Mouse (Mus musculus) ovary, adult 18-20 months (tissue): ENCODE measurements at regions not wholly inside any gene's neighbourhood (a gene's known extent, or its start where the extent isn't known, plus 50 kb on each side); places are given as distances from the start of the nearest gene placed in this dataset.

Experiments used
- DNase-seq: peaks from one replicate; pipeline ENCODE4 v3.0.0; 2022; ENCODE audit warnings: low spot score, mixed read lengths

DNA sequence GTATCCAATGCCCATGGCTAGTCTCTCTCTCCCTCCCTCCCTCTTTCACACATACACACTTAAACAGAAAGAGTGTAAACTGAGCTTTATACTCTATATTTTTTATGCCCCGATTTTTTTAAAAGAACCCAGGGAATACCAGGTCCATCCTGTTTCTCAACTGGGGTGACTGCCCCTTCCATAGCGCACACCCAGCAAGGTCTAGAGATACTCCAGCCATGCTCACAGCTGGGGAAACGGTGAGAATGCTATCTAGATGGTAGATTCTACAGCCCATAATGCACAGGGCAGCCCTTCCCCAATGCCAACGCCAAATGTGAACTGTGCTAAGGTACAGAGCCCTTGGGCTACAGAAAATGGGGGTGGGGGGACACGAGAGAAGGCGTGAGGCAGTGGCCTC, 51.2 kb upstream of the Tln2 start:
- no peak for DNase-seq

DNA sequence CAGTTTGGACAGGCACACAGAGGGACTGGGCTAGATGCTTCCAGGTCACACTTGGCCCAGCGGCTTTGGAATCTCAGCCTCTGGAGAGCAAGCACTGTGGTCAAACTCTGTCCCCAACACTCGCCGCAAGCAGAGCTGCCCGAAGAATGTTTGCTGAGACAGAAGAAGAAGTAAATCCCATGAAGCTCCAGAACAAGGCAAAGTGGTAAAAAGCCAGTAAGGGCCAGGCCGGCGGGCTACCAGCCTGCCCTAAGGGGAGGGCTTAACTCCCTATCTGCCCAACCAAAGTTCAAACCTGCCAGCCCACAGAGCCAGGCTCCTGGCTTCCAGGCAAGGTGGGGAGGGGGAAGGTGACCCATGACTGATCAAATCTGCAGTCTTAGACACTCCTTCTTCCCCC, 52.2 kb upstream of the Tln2 start:
- DNase-seq, result no peak

DNA sequence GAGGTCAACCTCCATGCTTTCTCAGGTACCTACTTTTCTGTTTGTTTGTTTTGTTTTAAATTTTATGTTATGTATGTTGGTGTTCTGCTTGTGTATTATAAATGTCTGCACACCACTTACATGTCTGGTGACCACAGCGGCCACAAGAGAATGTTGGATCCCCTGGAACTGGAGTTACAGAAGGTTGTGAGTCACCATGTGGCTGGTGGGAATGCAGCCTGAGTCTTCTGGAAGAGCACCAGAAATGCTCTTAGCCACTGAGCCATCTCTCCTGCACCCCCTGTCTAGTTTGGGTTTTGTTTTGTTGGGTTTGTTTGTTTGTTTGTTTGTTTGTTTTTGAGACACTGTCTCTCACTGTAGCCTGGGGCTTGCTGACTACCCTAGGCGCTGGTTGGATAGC, 52.6 kb upstream of the Tln2 start:
- DNase-seq, result no peak

DNA sequence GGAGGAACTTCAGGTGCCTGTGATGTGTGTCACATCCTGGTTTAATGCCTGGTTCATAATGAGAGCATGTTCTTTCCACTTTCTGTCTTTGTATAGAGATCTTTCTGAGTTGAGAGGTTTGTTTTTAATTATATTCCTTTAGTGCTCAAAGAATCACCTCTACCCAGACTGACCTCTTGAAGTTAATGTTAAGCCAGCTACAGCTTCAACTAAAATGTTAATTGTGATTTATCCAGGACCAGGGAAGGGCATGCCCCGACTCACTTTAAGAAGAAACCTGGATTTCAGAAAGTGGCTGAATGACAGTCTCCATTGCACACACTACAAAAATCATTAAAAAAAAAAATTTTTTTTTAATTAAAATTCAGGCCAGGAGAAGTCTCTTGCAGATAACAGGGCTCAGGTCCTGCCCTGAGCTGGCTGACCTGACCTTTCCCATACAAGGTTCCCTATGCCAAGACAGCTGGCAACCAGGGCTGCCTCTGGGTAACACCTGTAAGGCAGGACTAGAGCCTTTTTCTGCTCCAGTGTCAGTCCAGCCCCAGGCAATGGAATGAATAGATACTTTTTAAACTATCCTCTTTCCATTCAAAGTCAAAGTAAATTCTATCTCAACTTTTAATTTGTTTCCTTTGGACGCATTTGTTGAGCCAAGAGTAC, 54.7 kb upstream of the Tln2 start:
- no peak for DNase-seq

DNA sequence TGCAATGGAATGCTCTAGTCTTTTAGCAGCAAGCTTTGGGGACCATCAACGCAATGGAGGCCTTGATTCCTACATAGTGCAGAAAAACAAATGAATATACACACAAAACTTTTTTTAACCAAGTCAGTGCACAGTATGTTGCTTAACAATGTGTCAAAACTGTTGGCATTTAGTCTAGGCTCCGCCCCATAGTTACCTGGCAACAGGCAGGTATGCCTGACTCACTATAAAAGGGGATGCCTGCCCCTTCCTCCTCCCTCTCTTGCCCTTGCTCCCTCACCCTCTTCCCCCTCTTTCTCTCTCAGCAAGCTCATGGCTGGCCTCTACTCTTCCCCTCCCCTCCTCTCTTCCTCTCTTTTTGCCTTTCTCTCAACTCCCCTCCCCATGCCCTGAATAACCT, 56.7 kb upstream of the Tln2 start:
- DNase-seq, result no peak

DNA sequence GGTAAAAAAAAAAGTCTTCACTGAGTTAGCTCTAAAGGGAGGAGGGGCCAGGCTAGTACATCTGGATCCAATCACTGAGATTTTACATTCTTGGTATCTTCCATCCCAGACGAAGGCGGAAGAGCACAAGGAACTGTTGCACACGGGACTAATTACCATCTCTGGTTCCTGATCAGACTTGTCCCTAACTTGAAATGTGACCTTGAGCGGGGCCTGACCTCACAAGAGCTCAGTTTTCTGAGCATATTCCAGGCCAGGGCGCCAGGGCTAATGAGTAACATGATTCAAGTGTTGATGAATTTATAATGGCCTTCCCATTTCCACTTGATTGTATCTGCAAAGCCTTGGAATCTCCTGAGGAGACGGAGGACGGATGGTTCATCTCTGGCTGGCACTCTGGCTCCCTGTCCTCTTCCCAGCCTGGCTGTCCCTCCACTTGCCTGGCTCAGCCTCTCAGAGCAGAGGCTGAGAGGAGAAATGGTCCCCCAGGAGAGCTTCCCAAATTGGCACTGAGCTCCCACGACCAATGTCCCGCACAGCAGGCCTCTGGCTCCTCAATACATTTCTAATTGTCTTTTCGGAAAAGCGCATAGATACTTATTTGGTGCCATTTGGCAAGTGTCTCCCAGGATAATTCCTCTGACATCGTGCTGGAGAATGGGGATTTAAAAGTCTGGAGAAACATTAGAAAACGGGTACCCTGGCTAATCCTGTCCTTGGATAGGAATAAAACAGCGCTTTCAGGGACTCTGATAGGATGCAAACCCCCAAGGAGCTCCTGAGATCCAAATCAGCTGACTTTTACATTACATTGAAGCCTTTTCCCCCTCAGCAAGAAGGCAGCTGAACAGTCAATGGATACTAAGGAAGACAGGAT, 58.1 kb upstream of the Tln2 start:
- DNase-seq, result no peak

DNA sequence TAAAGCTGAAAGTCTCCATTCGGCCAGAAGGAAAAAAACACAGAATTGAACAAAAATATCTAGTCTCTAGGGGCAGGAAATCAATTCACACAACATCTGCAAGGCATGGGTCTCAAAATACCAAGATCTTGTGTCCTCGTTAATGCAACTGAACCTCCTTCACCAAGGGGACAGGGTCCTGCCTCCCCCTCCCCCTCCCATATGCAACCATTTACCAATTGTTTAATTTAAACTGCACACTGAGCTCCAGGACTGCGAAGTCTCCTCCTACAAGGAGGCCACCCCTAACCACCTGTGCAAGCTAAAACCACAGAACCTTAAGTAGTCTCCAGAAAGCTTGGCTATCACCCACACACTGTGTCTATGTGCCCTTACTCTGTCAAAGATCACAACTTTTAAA, 61.4 kb upstream of the Tln2 start:
- DNase-seq, result no peak

DNA sequence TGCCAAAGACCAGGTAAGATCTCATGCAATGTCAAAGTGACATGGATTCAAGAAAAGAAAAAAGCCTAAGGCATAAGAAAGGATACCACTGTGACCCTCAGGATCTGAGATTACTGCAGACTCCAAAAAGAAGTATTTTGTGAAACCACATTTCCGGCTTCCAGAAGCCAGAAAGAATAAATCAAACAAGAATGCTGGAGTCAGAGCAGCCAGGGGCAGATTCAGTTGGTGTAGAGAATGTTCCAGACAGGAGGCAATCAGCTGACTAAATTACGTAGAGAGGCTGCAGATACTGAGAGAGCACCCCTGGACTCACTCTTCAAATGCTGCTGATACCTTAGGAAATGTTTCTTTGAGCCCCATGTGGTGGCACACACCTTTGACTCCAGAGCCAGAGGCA, 67.7 kb upstream of the Tln2 start:
- no peak for DNase-seq

DNA sequence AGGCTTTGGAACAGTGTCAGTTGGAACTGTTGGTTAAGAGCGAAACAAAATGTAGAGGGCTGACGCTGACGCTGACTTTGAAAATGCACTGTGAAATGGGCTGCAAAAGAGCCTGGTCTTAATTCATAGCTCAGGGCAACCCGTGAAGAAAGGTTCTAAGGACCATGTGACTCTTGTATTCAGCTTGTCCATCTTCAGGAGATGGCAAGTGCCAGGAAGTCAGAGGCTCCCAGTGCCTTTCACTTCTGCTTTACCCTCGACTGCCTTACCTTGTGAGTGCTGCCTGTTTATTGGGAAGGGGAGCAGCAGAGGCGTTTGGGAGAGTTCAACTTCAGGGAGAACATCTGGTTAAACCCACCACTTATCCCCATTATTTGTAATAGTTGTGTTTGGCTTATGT, 70.1 kb upstream of the Tln2 start:
- DNase-seq, result no peak

DNA sequence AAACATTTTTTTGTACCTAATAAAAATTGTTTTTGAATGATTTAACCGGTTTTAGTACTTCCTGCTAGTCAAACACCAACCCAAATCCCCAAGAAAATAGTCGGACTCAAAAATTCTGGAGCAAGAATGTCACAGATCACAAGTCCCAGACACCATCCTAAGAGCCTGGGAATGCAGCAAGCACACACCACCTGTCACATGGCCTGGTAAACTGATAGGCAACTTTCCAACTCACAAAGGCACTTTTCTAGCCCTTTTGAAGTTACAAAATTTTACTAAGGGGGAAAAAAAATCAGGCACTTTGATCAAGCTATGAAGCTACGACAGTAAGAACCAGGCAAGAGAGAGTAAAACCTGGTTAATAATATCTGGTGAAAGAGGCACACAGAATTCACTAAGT, 70.7 kb upstream of the Tln2 start:
- DNase-seq, result no peak

DNA sequence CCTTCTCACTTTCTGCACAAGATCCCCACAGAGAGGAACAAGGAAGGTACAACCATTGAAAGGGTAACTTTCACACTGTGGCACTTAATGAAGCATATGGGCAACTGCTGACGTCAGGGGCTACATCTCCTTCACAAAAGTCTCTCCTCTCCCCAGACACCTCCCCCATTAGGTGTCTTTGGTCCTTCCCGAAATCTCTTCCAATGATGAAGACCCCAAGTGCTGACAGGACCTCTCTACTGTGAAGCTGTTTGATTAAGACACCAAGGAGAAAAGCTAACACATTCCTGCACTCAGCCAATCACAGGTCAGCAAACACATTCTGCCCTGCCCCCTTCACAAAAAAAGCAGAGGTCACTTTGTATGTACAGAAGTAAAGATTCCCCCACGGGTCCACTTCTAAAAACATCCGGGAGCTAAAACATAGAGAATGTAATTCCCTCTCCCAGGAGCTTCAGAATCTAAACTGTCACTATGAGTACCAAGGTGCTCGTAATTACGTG, 72.3 kb upstream of the Tln2 start:
- no peak for DNase-seq

DNA sequence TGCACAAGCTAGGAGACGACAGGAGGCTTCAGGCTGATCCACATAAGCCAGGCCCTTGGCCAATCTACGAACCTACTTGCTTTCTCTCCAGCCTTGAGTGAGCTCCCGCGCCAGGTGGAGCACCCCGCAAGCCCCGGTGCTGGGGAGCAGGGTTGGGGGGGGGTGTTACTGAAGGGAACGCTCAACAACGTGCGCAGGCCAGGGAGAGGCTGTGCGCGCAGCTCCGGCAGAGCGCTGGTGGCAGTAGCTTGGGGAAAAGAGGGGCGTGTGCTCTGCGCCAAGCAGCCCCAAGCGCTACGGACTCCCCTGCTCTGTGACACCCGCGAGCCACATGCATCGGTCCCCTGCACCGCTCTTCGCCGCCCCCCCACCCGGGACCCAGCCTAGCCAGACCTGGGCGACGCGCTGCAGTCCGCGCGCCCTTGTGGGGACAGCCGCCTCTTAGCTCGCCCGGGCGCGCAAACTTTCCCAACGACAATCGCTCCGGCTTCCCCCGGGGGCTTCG, 73.1 kb upstream of the Tln2 start:
- no peak for DNase-seq

DNA sequence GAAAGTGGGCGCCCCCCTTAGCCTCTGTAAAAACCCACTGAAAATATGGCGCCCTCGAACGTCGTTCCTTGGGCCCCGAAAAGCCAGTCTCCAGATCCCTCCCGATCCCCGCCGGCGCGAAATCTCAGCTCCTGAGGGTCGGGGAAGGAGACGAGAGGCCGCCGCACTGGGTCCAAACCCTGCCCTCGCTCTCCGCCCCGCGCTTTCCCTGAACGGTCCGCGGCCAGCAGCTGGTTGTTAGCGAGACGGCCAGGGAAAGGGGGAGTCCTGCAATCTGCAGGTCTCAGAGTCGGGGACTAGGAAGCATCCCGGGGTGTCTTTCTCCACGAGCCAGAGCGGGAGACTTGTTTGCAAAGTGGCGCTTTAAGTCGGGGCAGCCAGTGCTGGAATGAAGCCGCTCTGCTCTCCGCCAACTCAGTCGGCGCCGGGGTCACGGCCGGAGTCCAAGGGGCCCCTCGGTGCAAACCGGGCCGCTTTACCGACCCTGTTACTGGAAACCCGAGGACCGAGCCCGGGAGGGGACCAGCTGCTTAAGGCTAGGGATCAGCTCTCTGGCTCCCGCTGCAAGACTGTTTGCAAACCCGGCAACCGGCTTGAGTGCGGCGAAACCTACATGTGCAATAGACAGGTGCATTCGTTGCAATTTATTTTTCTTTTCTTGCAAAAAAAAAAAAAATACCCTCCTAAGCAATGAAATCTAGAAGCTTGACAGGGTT, 73.7 kb upstream of the Tln2 start:
- DNase-seq, result no peak

DNA sequence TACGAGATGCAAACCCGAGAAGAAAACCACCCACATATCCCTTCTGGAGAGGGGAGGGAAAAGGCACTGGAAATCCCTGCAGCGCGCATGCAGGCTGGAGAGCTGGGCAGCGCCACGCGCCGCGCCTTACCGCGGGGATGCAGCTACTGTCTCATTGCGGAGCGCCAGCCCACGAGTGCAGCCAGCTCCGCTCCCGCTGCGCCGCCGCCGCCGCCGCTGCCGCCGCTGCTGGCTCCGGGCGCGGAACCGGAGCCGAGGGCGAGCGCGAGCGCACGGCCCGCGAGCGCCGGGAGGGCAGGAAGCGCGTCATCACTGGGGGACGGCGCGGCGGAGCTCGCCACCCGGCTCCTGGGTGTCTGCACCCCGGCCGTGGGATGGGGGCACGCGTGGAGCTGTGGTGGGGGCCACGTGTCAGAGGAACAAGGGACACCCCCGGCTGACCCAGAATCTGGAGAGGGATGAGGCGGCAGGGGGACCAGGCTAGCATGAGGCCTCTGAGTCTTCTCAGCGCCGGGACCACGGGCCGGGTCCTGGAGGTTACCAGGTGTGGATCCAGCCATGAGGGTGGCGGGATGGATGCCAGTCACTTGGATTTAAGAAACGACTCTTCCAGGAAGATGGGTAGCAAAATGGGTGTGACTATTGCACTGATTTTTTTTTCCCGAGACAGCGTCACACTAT, 74.4 kb upstream of the Tln2 start:
- DNase-seq, result peak; percentile 41

DNA sequence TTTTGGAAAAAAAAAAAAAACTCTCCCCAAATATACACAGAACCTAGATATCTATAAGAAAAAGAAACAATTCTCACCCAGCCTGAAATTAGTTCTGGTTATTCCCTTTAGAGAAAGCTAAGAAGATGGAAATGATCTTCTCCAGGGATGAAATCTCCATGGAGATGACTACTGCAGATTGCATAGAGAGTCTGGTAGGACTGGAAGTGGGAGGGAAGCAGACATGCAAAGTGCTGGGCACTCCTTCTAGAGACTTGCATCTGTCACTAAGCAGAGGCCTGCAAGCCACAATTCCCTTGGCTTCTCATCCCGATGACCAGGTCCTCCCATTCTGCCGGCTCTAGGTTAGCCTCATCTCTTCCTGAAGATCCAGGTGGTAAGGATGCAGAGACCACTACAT, 87.3 kb upstream of the Tln2 start:
- DNase-seq, result no peak

DNA sequence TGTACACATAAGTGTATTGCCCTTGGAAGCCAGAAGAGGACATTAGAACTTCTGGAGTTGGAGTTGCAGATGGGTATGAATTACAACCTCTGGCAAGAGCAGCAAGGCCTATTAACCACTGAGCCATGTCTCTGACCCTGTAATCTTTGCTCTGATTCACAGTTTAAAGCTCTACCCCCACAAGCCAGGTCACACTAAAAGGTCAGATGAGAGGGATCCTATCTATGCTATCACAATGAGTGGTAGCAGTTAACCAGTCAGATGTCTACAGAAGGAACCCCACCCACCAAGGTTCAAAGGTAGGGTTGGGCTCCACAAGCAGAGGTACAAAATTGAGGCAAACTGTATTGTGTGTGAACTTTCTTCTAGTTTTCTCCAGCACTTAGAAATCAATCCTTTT, 94.5 kb upstream of the C2cd4b start:
- DNase-seq, result no peak

DNA sequence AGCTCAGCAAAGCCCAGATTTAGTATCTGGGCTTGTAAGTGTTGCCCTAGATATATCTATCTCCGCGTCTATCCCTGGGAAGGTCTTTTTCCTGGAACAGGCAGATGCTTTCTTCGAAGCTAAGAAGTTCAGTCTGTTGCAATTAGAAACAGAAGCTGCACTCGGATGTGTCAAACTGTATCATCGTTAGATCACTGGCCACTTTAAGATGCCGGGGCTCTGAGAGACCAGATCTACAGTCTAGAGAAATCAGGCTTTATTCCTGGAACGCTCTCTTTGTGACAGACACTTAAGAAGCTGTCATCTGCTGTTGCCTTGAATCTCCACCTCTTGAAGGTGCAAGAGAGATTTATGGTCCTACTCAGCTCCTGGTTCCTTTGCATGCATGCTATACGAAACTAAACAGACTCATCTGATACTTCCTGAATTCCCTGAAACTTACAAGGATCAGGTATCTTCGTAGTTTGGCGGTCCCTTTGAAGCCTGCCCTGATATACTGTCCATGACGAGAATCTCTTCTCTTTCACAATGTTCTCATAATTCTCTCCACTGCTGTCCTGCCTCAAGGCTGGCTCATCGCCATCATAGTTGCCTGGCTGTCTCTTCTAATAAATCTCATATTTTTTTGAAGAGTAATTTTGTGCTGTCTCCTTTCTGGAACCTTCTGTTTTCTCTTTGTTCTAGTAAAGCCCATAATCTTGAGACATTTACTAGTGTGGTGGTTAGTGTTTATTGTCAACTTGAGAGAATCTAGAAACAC, 88.8 kb upstream of the C2cd4b start:
- no peak for DNase-seq

DNA sequence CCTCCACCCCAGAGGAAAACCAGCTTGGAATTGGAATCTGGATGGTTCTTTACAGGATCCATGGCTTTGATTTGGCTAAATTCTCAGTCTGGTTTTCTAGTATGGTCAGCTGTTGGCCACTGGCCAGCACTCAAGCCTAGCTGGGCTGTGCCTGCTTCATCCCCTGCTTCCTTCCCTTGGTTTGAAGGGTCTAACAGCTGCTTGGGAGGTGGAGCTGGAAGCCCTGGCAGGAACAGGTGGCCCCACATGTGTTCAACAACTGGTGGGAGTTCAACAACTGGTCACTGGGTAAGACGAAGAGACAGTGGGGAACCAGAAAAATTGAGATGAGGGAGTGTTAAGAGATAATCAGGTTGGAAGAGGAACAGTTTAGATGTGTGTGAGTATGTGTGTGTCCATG, 82.3 kb upstream of the C2cd4b start:
- no peak for DNase-seq

DNA sequence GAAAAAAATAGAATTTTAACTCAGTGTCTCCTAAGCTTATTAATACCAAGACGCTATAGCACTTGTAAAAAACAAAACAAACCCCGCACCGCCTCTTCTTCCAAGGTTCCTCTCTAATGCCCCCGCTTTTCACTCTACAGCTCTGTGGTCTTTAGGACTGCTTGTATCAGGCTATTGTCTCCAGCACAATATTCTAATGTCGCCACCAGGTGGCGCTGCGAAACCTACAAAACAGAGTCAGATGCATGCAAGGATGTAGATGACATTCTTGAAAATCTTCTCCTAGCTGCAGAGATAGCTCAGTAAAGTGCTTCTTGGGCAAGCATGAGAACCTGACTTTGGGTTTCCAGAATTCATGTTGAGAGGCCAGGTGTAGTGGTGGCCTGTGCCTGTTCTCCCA, 75.9 kb upstream of the C2cd4b start:
- DNase-seq, result no peak

DNA sequence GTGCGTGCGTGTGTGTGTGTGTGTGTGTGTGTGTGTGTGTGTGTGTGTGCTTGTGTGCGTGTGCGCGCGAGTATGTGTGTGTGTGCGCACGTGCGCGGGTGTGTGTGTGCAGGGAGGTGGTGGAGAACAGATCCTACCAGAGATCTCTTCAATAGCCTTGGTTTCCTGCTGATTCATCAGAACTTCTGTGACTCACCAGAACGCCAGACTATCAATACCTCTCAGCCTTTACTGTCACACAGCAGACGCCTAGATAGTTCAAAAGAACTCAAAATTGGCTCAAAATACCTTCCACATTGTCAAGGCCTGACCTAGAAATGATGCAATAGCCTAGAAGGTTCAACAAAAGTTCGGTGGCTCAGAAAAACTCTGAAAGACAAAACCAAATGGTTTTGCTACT, 66.8 kb upstream of the C2cd4b start:
- no peak for DNase-seq

DNA sequence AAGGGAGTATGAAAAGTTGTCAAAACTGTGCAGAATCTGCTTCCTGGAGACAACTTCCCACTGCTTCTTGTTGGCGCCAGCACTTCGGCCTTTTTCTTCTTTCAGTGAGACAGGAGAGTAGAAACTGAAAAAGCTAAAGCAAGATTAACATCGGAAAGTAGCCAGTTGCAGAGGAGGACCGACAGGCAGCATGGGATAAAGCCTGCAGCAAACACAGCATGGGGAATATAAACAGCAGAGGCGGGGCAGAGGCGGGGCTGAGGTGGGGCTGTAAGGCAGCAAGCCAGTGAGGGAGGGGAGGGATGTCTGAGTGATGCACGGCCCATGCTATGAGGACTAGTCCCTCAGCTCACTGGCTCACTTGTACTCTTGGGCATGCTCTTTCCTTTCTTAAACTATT, 65.5 kb upstream of the C2cd4b start:
- DNase-seq, result peak; percentile 15
